Mouse (Mus musculus) small intestine, adult 2 months (tissue): ENCODE data around the gene Atp6v0b. TPM values are rescaled to one million over a fixed set of nuclear protein-coding genes. Genes with fewer than 3 reads are reported as not detected.

Experiments used
- H3K27ac ChIP-seq: fragments of 200-500 bp; 2 replicates; pipeline ENCODE4 v1.5.1; 2012; ENCODE audit warnings: low read depth, low read length, control low read depth, inconsistent platforms; ENCODE audit not compliant: insufficient read depth
- H3K27me3 ChIP-seq: fragments of 200-500 bp; 2 replicates; pipeline ENCODE4 v1.6.1; 2012; ENCODE audit warnings: mild to moderate bottlenecking, moderate library complexity, low read length, inconsistent platforms; ENCODE audit not compliant: control insufficient read depth, insufficient read depth
- H3K36me3 ChIP-seq: fragments of 200-500 bp; 2 replicates; pipeline ENCODE4 v1.6.1; 2012; ENCODE audit warnings: mild to moderate bottlenecking, low read length, control low read depth, inconsistent platforms; ENCODE audit not compliant: control insufficient read depth, insufficient read depth
- H3K4me1 ChIP-seq: fragments of 200-500 bp; 2 replicates; pipeline ENCODE4 v1.6.1; 2012; ENCODE audit warnings: low read length, inconsistent platforms, mixed read lengths; ENCODE audit not compliant: control insufficient read depth, insufficient read depth, insufficient read length
- H3K4me3 ChIP-seq: fragments of 200-500 bp; 2 replicates; pipeline ENCODE4 v1.5.1; 2012; ENCODE audit warnings: low read depth, mild to moderate bottlenecking, control low read depth, inconsistent platforms, low read length, moderate library complexity
- CTCF ChIP-seq: fragments of 200-500 bp; IDR thresholded peaks from 2 replicates; pipeline ENCODE4 v1.5.1; 2012; ENCODE audit warnings: low read depth, mild to moderate bottlenecking, control low read depth, inconsistent platforms, low read length, moderate library complexity, mixed read lengths; ENCODE audit not compliant: insufficient replicate concordance, insufficient read length; ENCODE audit errors: extremely low read depth
- POLR2A ChIP-seq: fragments of 200-500 bp; IDR thresholded peaks from 2 replicates; pipeline ENCODE4 v1.6.1; 2012; ENCODE audit warnings: low read depth, mild to moderate bottlenecking, control low read depth, inconsistent platforms, low read length, moderate library complexity
- WGBS: fragments of 180-500 bp; shearing (Covaris S2); methylation state at CpG from one replicate; pipeline ENCODE4 v1.1.7; 2018; 5-methylcytosine and 5-hydroxymethylcytosine counted together
- polyA plus RNA-seq: library from polyadenylated mRNA; depleted of rRNA; stranded (reverse); fragments of >200 nt; gene quantifications from 2 replicates; pipeline ENCODE4 v1.2.3, GENCODE M21; 2012

Gene Atp6v0b
- polyA plus RNA-seq, 1 experiment, result 435 TPM

- TF ChIP-seq POLR2A (no peak), CTCF (peak; percentile 3; the same call in 1 of the 2 replicates)
- H3K27me3 ChIP-seq, result peaks cover 22% of the 10 kb centered on the region
Observed at GRCm38 (mm10) chr4:117926545-117927482, 39.7 kb upstream of the Atp6v0b start.

GRCm38 (mm10) chr4:117924916-117925315 is 37.8 kb upstream of the Atp6v0b start:
- 52% methylated on average over 6 of the region's 6 CpGs for WGBS

More at GRCm38 (mm10) chr4:117926545-117927482, 39.7 kb upstream of the Atp6v0b start:
- WGBS, result 3% methylated on average over 70 of the region's 71 CpGs
- H3K36me3 ChIP-seq, result no peaks in the 10 kb centered on the region
- H3K27ac ChIP-seq, result no peak overlapping the region
- H3K4me3 ChIP-seq, result peak overlapping the region; percentile 48
- H3K4me1 ChIP-seq, result peaks cover 14% of the 10 kb centered on the region

GRCm38 (mm10) chr4:117923450-117923849 is 36.3 kb upstream of the Atp6v0b start:
- Histone ChIP-seq H3K27me3 (peaks cover 15% of the 10 kb centered on the region), H3K4me3 (no peak overlapping the region), H3K36me3 (no peaks in the 10 kb centered on the region), H3K27ac (no peak overlapping the region), H3K4me1 (peaks cover 8% of the 10 kb centered on the region)
- TF ChIP-seq CTCF (no peak), POLR2A (no peak)
- WGBS, result 68% methylated on average over 2 of the region's 2 CpGs

More at GRCm38 (mm10) chr4:117924916-117925315, 37.8 kb upstream of the Atp6v0b start:
- Histone ChIP-seq H3K27me3 (peaks cover 22% of the 10 kb centered on the region), H3K4me1 (peaks cover 14% of the 10 kb centered on the region), H3K27ac (no peak overlapping the region), H3K4me3 (no peak overlapping the region), H3K36me3 (no peaks in the 10 kb centered on the region)
- TF ChIP-seq CTCF (no peak), POLR2A (no peak)

GRCm38 (mm10) chr4:117921358-117921757 is 34.2 kb upstream of the Atp6v0b start:
- H3K27me3 ChIP-seq, result no peaks in the 10 kb centered on the region
- 95% methylated on average over 2 of the region's 2 CpGs for WGBS
- no peak overlapping the region for H3K4me3 ChIP-seq
- H3K4me1 ChIP-seq, result peaks cover 6% of the 10 kb centered on the region; the same call in 1 of the 2 replicates
- H3K27ac ChIP-seq, result no peak overlapping the region
- TF ChIP-seq CTCF (no peak), POLR2A (no peak)
- no peaks in the 10 kb centered on the region for H3K36me3 ChIP-seq

GRCm38 (mm10) chr4:117918762-117919161 is 31.6 kb upstream of the Atp6v0b start:
- TF ChIP-seq CTCF (no peak), POLR2A (no peak)
- H3K27me3 ChIP-seq, result no peaks in the 10 kb centered on the region
- no peak overlapping the region for H3K4me3 ChIP-seq
- 66% methylated on average over 5 of the region's 5 CpGs for WGBS
- H3K27ac ChIP-seq, result no peak overlapping the region
- H3K36me3 ChIP-seq, result no peaks in the 10 kb centered on the region
- H3K4me1 ChIP-seq, result peaks cover 12% of the 10 kb centered on the region

- WGBS, result 19% methylated on average over 3 of the region's 3 CpGs
- Histone ChIP-seq H3K4me1 (peaks cover 13% of the 10 kb centered on the region), H3K27ac (no peak overlapping the region), H3K27me3 (no peaks in the 10 kb centered on the region), H3K4me3 (no peak overlapping the region), H3K36me3 (no peaks in the 10 kb centered on the region)
- TF ChIP-seq CTCF, result no peak
Observed at GRCm38 (mm10) chr4:117918261-117918660, 31.1 kb upstream of the Atp6v0b start.

GRCm38 (mm10) chr4:117917847-117918246 is 30.7 kb upstream of the Atp6v0b start:
- TF ChIP-seq POLR2A (no peak), CTCF (no peak)
- Histone ChIP-seq H3K27ac (no peak overlapping the region), H3K36me3 (no peaks in the 10 kb centered on the region), H3K27me3 (no peaks in the 10 kb centered on the region), H3K4me3 (no peak overlapping the region), H3K4me1 (peaks cover 17% of the 10 kb centered on the region)
- WGBS, result 68% methylated on average over 4 of the region's 4 CpGs
